24 mouse cellular contexts compared by ENCODE assay signal in genomic region chr2:11694104-11694503, GRCm38 (mm10). TPM values are rescaled to one million over a fixed set of nuclear protein-coding genes. Genes with fewer than 3 reads are reported as not detected.
DNase-seq lines count a peak whose midpoint lies in the region; ATAC-seq and TF ChIP-seq lines count a peak whose summit lies in the region.
"Had no signal": no experiment of that assay in that cellular context is flagged by ENCODE, and none has a peak within 500 bp of the region (broad histone marks: within the 10 kb centered on the region; RNA-seq: fewer than 3 reads in every experiment).

No protein-coding gene starts in this region.

- no peak overlapping the region for H3K4me3 ChIP-seq in kidney, embryonic 15.5 days (replicated peaks)
- H3K4me3 ChIP-seq in liver, adult 2 months (ENCODE audit: insufficient read depth, low read depth, low read length), result peak overlapping the region; percentile 13
- no peak overlapping the region for H3K4me3 ChIP-seq in liver, embryonic 16.5 days (ENCODE audit: low read depth, low read length)
- H3K4me3 ChIP-seq: embryonic facial prominence, embryonic 10.5 days; forebrain, embryonic 15.5 days; heart, embryonic 13.5 days; midbrain, embryonic 12.5 days; neural tube, embryonic 15.5 days had no signal

- H3K79me2 ChIP-seq in liver, adult 2 months (ENCODE audit: control insufficient read depth, insufficient read depth, low read length), result 0 out of 2 replicates have a peak, but pooled peaks cover 3% of the 10 kb centered on the region

- H3K4me1 ChIP-seq in kidney, embryonic 15.5 days, result no peaks in the 10 kb centered on the region
- peaks cover 34% of the 10 kb centered on the region for H3K4me1 ChIP-seq in liver, adult 2 months (ENCODE audit: control insufficient read depth, insufficient read depth, low read length)
- no peaks in the 10 kb centered on the region; the same call in 1 of the 2 replicates for H3K4me1 ChIP-seq in liver, embryonic 16.5 days (ENCODE audit: control insufficient read depth, low read depth, low read length)
- H3K4me1 ChIP-seq: embryonic facial prominence, embryonic 10.5 days; forebrain, embryonic 15.5 days; heart, embryonic 13.5 days; midbrain, embryonic 12.5 days; neural tube, embryonic 15.5 days had no signal

- WGBS in kidney, embryonic 15.5 days, result 78% methylated on average over 2 of the region's 2 CpGs
- 31% methylated on average over 2 of the region's 2 CpGs for WGBS in liver, adult 2 months
- WGBS in liver, embryonic 16.5 days (ENCODE audit: insufficient replicate concordance), result 41% methylated on average over 2 of the region's 2 CpGs

- no peaks in the 10 kb centered on the region for H3K9me3 ChIP-seq in kidney, embryonic 15.5 days (replicated peaks)
- H3K9me3 ChIP-seq in liver, embryonic 16.5 days (replicated peaks; ENCODE audit: control insufficient read depth, low read length), result no peaks in the 10 kb centered on the region
- H3K9me3 ChIP-seq: embryonic facial prominence, embryonic 10.5 days; forebrain, embryonic 15.5 days; heart, embryonic 13.5 days; midbrain, embryonic 12.5 days; neural tube, embryonic 15.5 days had no signal

- TF ChIP-seq CTCF in liver, adult 2 months (IDR thresholded peaks at IDR 0.05; ENCODE audit: low read depth, low read length), result no peak

- DNase-seq in kidney, adult 11 months, result peak; percentile 47
- peak; percentile 56 for DNase-seq in kidney, postnatal 10 days
- DNase-seq in liver, adult 2 months (ENCODE audit: extremely low read depth, low read depth, low spot score), result peak; percentile 89
- DNase-seq in layer of hippocampus, postnatal 10 days (ENCODE audit: low spot score in 2 of 2), result no peak
- DNase-seq in layer of hippocampus, adult 9-11 months, result no peak
- no peak for DNase-seq in thymus, adult 18-20 months
- DNase-seq: adrenal gland, postnatal 36 days; cerebellum, adult 11-12 months; cerebellum, postnatal 10 days; gastrocnemius, postnatal 14 days; heart, postnatal 14 days; lung, adult 2 months; thymus, postnatal 25 days had no signal

- ATAC-seq in kidney, embryonic 15.5 days (replicated peaks; ENCODE audit: low FRiP score), result no peak
- peak; percentile 73 for ATAC-seq in liver, embryonic 16.5 days (ENCODE audit: low read depth)
- ATAC-seq: forebrain, embryonic 15.5 days; hindbrain, postnatal 0 days; intestine, postnatal 0 days had no signal

- no peak overlapping the region for H3K9ac ChIP-seq in kidney, embryonic 15.5 days
- H3K9ac ChIP-seq in liver, adult 2 months (ENCODE audit: low read depth, low read length), result peak overlapping the region; percentile 67
- no peak overlapping the region for H3K9ac ChIP-seq in liver, embryonic 16.5 days (ENCODE audit: low read depth, low read length)
- H3K9ac ChIP-seq: forebrain, embryonic 15.5 days; heart, embryonic 13.5 days; midbrain, embryonic 12.5 days; neural tube, embryonic 15.5 days had no signal

- no peaks in the 10 kb centered on the region for H3K36me3 ChIP-seq in kidney, embryonic 15.5 days
- H3K36me3 ChIP-seq in liver, adult 2 months (ENCODE audit: control insufficient read depth, insufficient read depth, low read length), result no peaks in the 10 kb centered on the region
- H3K36me3 ChIP-seq in liver, embryonic 16.5 days (ENCODE audit: control insufficient read depth, insufficient read depth), result no peaks in the 10 kb centered on the region
- H3K36me3 ChIP-seq: embryonic facial prominence, embryonic 10.5 days; forebrain, embryonic 15.5 days; heart, embryonic 13.5 days; midbrain, embryonic 12.5 days; neural tube, embryonic 15.5 days had no signal

- no peak overlapping the region for H3K27ac ChIP-seq in kidney, embryonic 15.5 days
- H3K27ac ChIP-seq in liver, adult 2 months (replicated peaks; ENCODE audit: insufficient read depth, low read depth, low read length), result peak overlapping the region; percentile 99
- peak overlapping the region; percentile 68 for H3K27ac ChIP-seq in liver, embryonic 16.5 days (ENCODE audit: low read length)
- H3K27ac ChIP-seq: embryonic facial prominence, embryonic 10.5 days; forebrain, embryonic 15.5 days; heart, embryonic 13.5 days; hindbrain, postnatal 0 days; midbrain, embryonic 12.5 days; neural tube, embryonic 15.5 days had no signal

- no peak overlapping the region for H3K4me2 ChIP-seq in kidney, embryonic 15.5 days
- no peak overlapping the region for H3K4me2 ChIP-seq in liver, embryonic 16.5 days (ENCODE audit: low read depth, low read length)
- H3K4me2 ChIP-seq: forebrain, embryonic 15.5 days; heart, embryonic 13.5 days; midbrain, embryonic 12.5 days; neural tube, embryonic 15.5 days had no signal

- H3K27me3 ChIP-seq in kidney, embryonic 15.5 days, result no peaks in the 10 kb centered on the region
- no peaks in the 10 kb centered on the region for H3K27me3 ChIP-seq in liver, adult 2 months (ENCODE audit: control insufficient read depth, insufficient read depth, low read length)
- no peaks in the 10 kb centered on the region for H3K27me3 ChIP-seq in liver, embryonic 16.5 days (ENCODE audit: control insufficient read depth, insufficient read depth, low read depth, low read length)
- H3K27me3 ChIP-seq: forebrain, embryonic 15.5 days; heart, embryonic 13.5 days; midbrain, embryonic 12.5 days; neural tube, embryonic 15.5 days had no signal

- no peak for TF ChIP-seq POLR2A in liver, adult 2 months (IDR thresholded peaks at IDR 0.05; ENCODE audit: extremely low read depth, insufficient read depth, low read length)

RNA-seq across cellular contexts. Expression of gene Il15ra, which starts 11.0 kb away (rescaled TPM):
- polyA plus RNA-seq in kidney, embryonic 15.5 days (2015; fragmentation: Nextera tagmentation; extraction: Ambion mirVana), result 2.1 and 2.2 TPM in 2 replicates
- total RNA-seq in liver, adult 2 months (2014; rRNA removed), result 46.6 and 59.8 TPM in 2 replicates
- polyA plus RNA-seq in liver, adult 2 months (2012; rRNA removed), result 20.1 and 24.9 TPM in 2 replicates
- polyA plus RNA-seq in liver, embryonic 16.5 days (2015; fragmentation: Nextera tagmentation; extraction: Ambion mirVana), result 7.3 and 8.8 TPM in 2 replicates
- total RNA-seq in layer of hippocampus, postnatal 10 days (2021), result 1 to 10 TPM; 5.5 to 5.7 TPM

RNA-seq across cellular contexts. Expression of gene Il2ra, which starts 51.5 kb away (rescaled TPM):
- not detected in 2 replicates for polyA plus RNA-seq in kidney, embryonic 15.5 days (2015; fragmentation: Nextera tagmentation; extraction: Ambion mirVana)
- 0.07 and 0.09 TPM in 2 replicates for total RNA-seq in liver, adult 2 months (2014; rRNA removed)
- polyA plus RNA-seq in liver, adult 2 months (2012; rRNA removed), result 0.04 TPM in 2 replicates
- polyA plus RNA-seq in liver, embryonic 16.5 days (2015; fragmentation: Nextera tagmentation; extraction: Ambion mirVana), result not detected in 2 replicates
- not detected for total RNA-seq in layer of hippocampus, postnatal 10 days (2021)
- total RNA-seq: hindbrain, postnatal 0 days had no signal
- polyA plus RNA-seq: embryonic facial prominence, embryonic 10.5 days; forebrain, embryonic 15.5 days; hindbrain, embryonic 11.5 days; limb, embryonic 11.5 days; neural tube, embryonic 15.5 days had no signal

Comparison
In these comparisons a context has a peak if more than half of its experiments do, and no peak if none do; other contexts are left out.
1. DNase-seq: peak in kidney, adult 11 months (single experiment), kidney, postnatal 10 days (single experiment) and liver, adult 2 months (single experiment); none in layer of hippocampus, postnatal 10 days (0 of 2), layer of hippocampus, adult 9-11 months (single experiment) and thymus, adult 18-20 months (0 of 2).